Mouse (Mus musculus): ENCODE measurements at regions not wholly inside any gene's neighbourhood (a gene's known extent, or its start where the extent isn't known, plus 50 kb on each side); places are given as distances from the start of the nearest gene placed in this dataset.
"Not testable (repeated sequence)": the region's sequence is repeated elsewhere in the genome, so short reads cannot be mapped to it uniquely, and the experiment has no call there.

GRCm38 (mm10) chr16:76958597-76959392 lies 54.7 kb upstream of the Usp25 start:
- DNase-seq, result peak; percentile 72

GRCm38 (mm10) chr16:76957491-76957890 lies 56.0 kb upstream of the Usp25 start:
- no peak for DNase-seq

- DNase-seq, result no peak
Observed at GRCm38 (mm10) chr16:76957090-76957489, 56.4 kb upstream of the Usp25 start.

GRCm38 (mm10) chr16:76950836-76951486 lies 62.5 kb upstream of the Usp25 start:
- DNase-seq, result no peak

GRCm38 (mm10) chr16:76947011-76947410 lies 66.5 kb upstream of the Usp25 start:
- no peak for DNase-seq

- DNase-seq, result no peak
Observed at GRCm38 (mm10) chr16:76938128-76938527, 75.4 kb upstream of the Usp25 start.

- no peak for DNase-seq
Observed at GRCm38 (mm10) chr16:76927901-76928300, 85.6 kb upstream of the Usp25 start.

GRCm38 (mm10) chr16:76920137-76920536 lies 93.4 kb upstream of the Usp25 start:
- not testable (repeated sequence) for DNase-seq

GRCm38 (mm10) chr16:76918598-76918997 lies 94.9 kb upstream of the Usp25 start:
- DNase-seq, result no peak

GRCm38 (mm10) chr16:76914311-76914710 lies 99.2 kb upstream of the Usp25 start:
- no peak for DNase-seq

- DNase-seq, result no peak
Observed at GRCm38 (mm10) chr16:76905205-76905996, 108.1 kb upstream of the Usp25 start.

GRCm38 (mm10) chr16:76899083-76899482 lies 114.4 kb upstream of the Usp25 start:
- no peak for DNase-seq

- peak; percentile 15 for DNase-seq
Observed at GRCm38 (mm10) chr16:76896305-76896704, 117.2 kb upstream of the Usp25 start.

- no peak for DNase-seq
Observed at GRCm38 (mm10) chr16:76895781-76896180, 117.7 kb upstream of the Usp25 start.

GRCm38 (mm10) chr16:76878576-76878975 lies 134.9 kb upstream of the Usp25 start:
- no peak for DNase-seq

GRCm38 (mm10) chr16:76875397-76876018 lies 138.0 kb upstream of the Usp25 start:
- no peak for DNase-seq

GRCm38 (mm10) chr16:76866465-76866802 lies 147.1 kb upstream of the Usp25 start:
- DNase-seq, result no peak

GRCm38 (mm10) chr16:76865731-76866464 lies 147.6 kb upstream of the Usp25 start:
- DNase-seq, result peak; percentile 55

- no peak for DNase-seq
Observed at GRCm38 (mm10) chr16:76864392-76864791, 149.1 kb upstream of the Usp25 start.

- DNase-seq, result no peak
Observed at GRCm38 (mm10) chr16:76855797-76856196, 157.7 kb upstream of the Usp25 start.

- no peak for DNase-seq
Observed at GRCm38 (mm10) chr16:76851396-76851795, 162.1 kb upstream of the Usp25 start.

- no peak for DNase-seq
Observed at GRCm38 (mm10) chr16:76837450-76837849, 176.1 kb upstream of the Usp25 start.
